Mouse (Mus musculus): ENCODE measurements around the gene Vil1. TPM values are rescaled to one million over a fixed set of nuclear protein-coding genes. Genes with fewer than 3 reads are reported as not detected.

The Vil1 gene
- polyA plus RNA-seq, 1 experiment from 2014 or later, result 0.26 TPM

DNA sequence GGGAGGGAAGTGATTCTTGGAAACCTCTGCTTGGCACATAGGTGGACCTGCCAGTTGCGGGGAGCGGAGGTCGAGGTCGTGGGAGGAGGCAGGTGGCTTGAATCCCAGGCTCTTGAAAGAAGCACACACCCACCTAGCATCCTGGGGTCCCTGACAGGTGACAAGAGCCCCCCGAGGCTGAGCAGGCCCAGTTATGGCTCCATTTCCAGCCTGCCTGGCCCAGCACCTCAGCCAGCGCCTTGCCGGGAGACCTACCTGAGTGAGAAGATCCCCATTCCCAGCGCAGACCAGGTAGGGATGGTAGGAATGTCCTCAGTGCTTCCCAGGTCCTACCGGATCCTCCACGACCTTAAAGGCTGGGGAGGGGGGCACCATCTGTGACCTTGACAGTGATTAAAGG, 33.6 kb upstream of the Vil1 start:
- 78% methylated on average over 10 of the region's 10 CpGs for WGBS
- 0 out of 2 replicates have a peak, but pooled peaks cover 11% of the 10 kb centered on the region for H3K4me1 ChIP-seq (replicated peaks)
- no peaks in the 10 kb centered on the region for H3K27me3 ChIP-seq
- ATAC-seq (replicated peaks; ENCODE audit: insufficient number of reproducible peaks, insufficient read depth, low FRiP score, low read depth), result no peak
- no peak overlapping the region for H3K27ac ChIP-seq
- H3K9me3 ChIP-seq (replicated peaks), result no peaks in the 10 kb centered on the region
- H3K36me3 ChIP-seq, result no peaks in the 10 kb centered on the region
- H3K4me2 ChIP-seq, result no peak overlapping the region
- H3K4me3 ChIP-seq, result no peak overlapping the region
- H3K9ac ChIP-seq, result no peak overlapping the region

DNA sequence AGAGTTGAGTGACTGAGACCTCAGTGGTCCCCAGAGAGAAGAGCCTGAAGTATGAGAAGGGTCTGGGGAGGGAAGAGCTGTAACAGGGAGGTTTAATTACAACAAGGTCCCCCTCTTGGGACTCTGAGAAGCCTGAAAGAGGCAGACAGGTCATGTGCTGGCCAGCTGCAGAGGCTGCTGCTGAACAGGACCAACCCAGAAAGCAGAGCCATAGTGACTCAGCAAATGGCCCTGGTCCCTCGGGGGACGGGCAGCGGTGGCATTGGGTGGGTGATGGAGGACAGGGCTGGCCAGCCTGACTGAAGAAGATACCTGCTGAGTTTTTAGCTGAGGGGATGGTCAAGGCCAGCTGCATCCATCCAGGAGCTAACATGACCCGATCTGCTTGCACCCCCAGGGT, 32.8 kb upstream of the Vil1 start:
- Histone ChIP-seq H3K4me2 (no peak overlapping the region), H3K4me3 (no peak overlapping the region), H3K9me3 (replicated peaks) (no peaks in the 10 kb centered on the region), H3K27me3 (no peaks in the 10 kb centered on the region), H3K27ac (no peak overlapping the region), H3K36me3 (no peaks in the 10 kb centered on the region), H3K4me1 (replicated peaks) (0 out of 2 replicates have a peak, but pooled peaks cover 11% of the 10 kb centered on the region), H3K9ac (no peak overlapping the region)
- 83% methylated on average over 4 of the region's 4 CpGs for WGBS
- no peak for ATAC-seq (replicated peaks; ENCODE audit: insufficient number of reproducible peaks, insufficient read depth, low FRiP score, low read depth)

GRCm38 (mm10) chr1:74379058-74379504, 30.1 kb upstream of the Vil1 start:
- Histone ChIP-seq H3K27ac (no peak overlapping the region), H3K27me3 (no peaks in the 10 kb centered on the region), H3K9me3 (replicated peaks) (no peaks in the 10 kb centered on the region), H3K4me1 (replicated peaks) (0 out of 2 replicates have a peak, but pooled peaks cover 11% of the 10 kb centered on the region), H3K9ac (no peak overlapping the region), H3K4me2 (no peak overlapping the region), H3K36me3 (no peaks in the 10 kb centered on the region), H3K4me3 (no peak overlapping the region)
- no peak for ATAC-seq (replicated peaks; ENCODE audit: insufficient number of reproducible peaks, insufficient read depth, low FRiP score, low read depth)
- WGBS, result 83% methylated on average over 7 of the region's 7 CpGs

DNA sequence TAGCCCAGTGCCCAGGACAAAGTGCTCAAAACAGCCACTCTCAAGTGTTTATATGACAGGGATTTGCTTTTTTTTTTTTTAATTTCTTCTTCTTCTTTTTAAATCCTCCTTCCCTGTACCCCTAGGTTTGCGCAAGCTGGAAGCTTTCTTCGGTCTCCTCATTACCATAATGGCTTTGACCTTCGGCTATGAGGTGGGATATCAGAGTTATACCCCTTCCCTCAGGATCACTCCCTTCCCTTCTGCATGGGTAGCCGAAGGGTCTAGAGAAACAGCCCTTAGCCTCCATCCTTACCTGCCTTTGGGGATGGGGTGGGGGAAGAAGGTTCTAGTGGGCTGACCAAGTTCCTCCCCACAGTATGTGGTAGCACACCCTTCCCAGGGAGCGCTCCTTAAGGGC, 28.7 kb upstream of the Vil1 start:
- Histone ChIP-seq H3K27ac (no peak overlapping the region), H3K9ac (no peak overlapping the region), H3K36me3 (no peaks in the 10 kb centered on the region), H3K4me3 (no peak overlapping the region), H3K9me3 (replicated peaks) (no peaks in the 10 kb centered on the region), H3K4me2 (no peak overlapping the region), H3K27me3 (no peaks in the 10 kb centered on the region), H3K4me1 (replicated peaks) (0 out of 2 replicates have a peak, but pooled peaks cover 5% of the 10 kb centered on the region)
- no peak for ATAC-seq (replicated peaks; ENCODE audit: insufficient number of reproducible peaks, insufficient read depth, low FRiP score, low read depth)
- WGBS, result 84% methylated on average over 5 of the region's 5 CpGs

DNA sequence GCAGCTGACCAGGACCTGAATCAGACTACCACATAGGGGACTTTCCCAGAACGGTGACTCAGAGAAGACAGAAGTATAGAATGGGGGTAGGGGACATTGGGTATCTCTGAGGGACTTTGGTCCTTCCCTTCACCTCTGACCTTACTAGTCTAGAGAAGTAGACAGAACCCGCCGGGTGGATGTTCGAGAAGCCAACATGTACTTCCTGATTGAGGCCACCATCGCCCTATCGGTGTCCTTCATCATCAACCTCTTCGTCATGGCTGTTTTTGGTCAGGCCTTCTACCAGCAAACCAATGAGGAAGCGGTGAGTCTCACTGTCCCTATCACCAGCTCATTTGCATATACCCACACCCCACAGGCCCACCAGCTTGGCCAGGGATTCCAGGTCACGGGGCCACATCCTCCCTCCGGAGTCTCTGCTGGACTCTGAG, 27.6 kb upstream of the Vil1 start:
- H3K4me1 ChIP-seq (replicated peaks), result peaks cover 4% of the 10 kb centered on the region; the same call in 1 of the 2 replicates
- H3K4me2 ChIP-seq, result no peak overlapping the region
- no peak overlapping the region for H3K9ac ChIP-seq
- no peak for ATAC-seq (replicated peaks; ENCODE audit: insufficient number of reproducible peaks, insufficient read depth, low FRiP score, low read depth)
- no peaks in the 10 kb centered on the region for H3K9me3 ChIP-seq (replicated peaks)
- H3K27ac ChIP-seq, result no peak overlapping the region
- whole genome bisulfite sequencing, result 87% methylated on average over 10 of the region's 10 CpGs
- no peak overlapping the region for H3K4me3 ChIP-seq
- no peaks in the 10 kb centered on the region for H3K36me3 ChIP-seq
- no peaks in the 10 kb centered on the region for H3K27me3 ChIP-seq

DNA sequence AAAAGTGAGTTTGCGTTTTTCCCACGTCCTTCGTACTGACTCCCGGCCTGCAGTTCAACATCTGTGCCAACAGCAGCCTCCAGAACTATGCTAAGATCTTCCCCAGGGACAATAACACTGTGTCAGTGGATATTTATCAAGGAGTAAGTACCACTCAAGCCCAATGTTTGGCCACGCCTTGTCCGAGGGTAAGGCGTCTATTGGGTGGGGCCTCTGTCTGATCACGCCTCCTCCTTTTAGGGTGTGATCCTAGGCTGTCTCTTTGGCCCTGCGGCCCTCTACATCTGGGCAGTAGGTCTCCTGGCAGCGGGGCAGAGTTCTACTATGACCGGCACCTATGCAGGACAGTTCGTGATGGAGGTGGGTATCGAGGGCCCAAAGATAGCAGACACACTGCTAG, 25.8 kb upstream of the Vil1 start:
- Histone ChIP-seq H3K4me3 (no peak overlapping the region), H3K27me3 (no peaks in the 10 kb centered on the region), H3K9me3 (replicated peaks) (no peaks in the 10 kb centered on the region), H3K27ac (no peak overlapping the region), H3K4me1 (replicated peaks) (peaks cover 17% of the 10 kb centered on the region), H3K36me3 (no peaks in the 10 kb centered on the region), H3K4me2 (no peak overlapping the region), H3K9ac (no peak overlapping the region)
- 86% methylated on average over 13 of the region's 13 CpGs for WGBS
- no peak for ATAC-seq (replicated peaks; ENCODE audit: insufficient number of reproducible peaks, insufficient read depth, low FRiP score, low read depth)

GRCm38 (mm10) chr1:74384525-74384924, 24.7 kb upstream of the Vil1 start:
- no peak overlapping the region for H3K4me2 ChIP-seq
- no peak overlapping the region for H3K27ac ChIP-seq
- H3K9me3 ChIP-seq (replicated peaks), result no peaks in the 10 kb centered on the region
- H3K4me3 ChIP-seq, result no peak overlapping the region
- H3K4me1 ChIP-seq (replicated peaks), result peaks cover 25% of the 10 kb centered on the region
- H3K36me3 ChIP-seq, result no peaks in the 10 kb centered on the region
- no peak for ATAC-seq (replicated peaks; ENCODE audit: insufficient number of reproducible peaks, insufficient read depth, low FRiP score, low read depth)
- no peaks in the 10 kb centered on the region for H3K27me3 ChIP-seq
- 79% methylated on average over 8 of the region's 8 CpGs for WGBS
- H3K9ac ChIP-seq, result no peak overlapping the region

GRCm38 (mm10) chr1:74385064-74385463, 24.1 kb upstream of the Vil1 start:
- ATAC-seq (replicated peaks; ENCODE audit: insufficient number of reproducible peaks, insufficient read depth, low FRiP score, low read depth), result no peak
- no peak overlapping the region for H3K27ac ChIP-seq
- H3K9ac ChIP-seq, result no peak overlapping the region
- no peak overlapping the region for H3K4me2 ChIP-seq
- no peaks in the 10 kb centered on the region for H3K27me3 ChIP-seq
- H3K36me3 ChIP-seq, result no peaks in the 10 kb centered on the region
- 89% methylated on average over 10 of the region's 10 CpGs for WGBS
- peaks cover 30% of the 10 kb centered on the region for H3K4me1 ChIP-seq (replicated peaks)
- no peak overlapping the region for H3K4me3 ChIP-seq
- no peaks in the 10 kb centered on the region for H3K9me3 ChIP-seq (replicated peaks)

- ATAC-seq (replicated peaks; ENCODE audit: insufficient number of reproducible peaks, insufficient read depth, low FRiP score, low read depth), result no peak
- H3K9ac ChIP-seq, result no peak overlapping the region
- no peaks in the 10 kb centered on the region for H3K9me3 ChIP-seq (replicated peaks)
- H3K4me2 ChIP-seq, result no peak overlapping the region
- no peak overlapping the region for H3K27ac ChIP-seq
- H3K27me3 ChIP-seq, result no peaks in the 10 kb centered on the region
- H3K4me1 ChIP-seq (replicated peaks), result peaks cover 35% of the 10 kb centered on the region
- H3K36me3 ChIP-seq, result no peaks in the 10 kb centered on the region
- H3K4me3 ChIP-seq, result no peak overlapping the region
- 80% methylated on average over 8 of the region's 8 CpGs for WGBS
Measured at GRCm38 (mm10) chr1:74385531-74385930, 23.6 kb upstream of the Vil1 start.

GRCm38 (mm10) chr1:74386363-74386713, 22.8 kb upstream of the Vil1 start:
- Histone ChIP-seq H3K4me2 (peak overlapping the region; percentile 67), H3K4me3 (peak overlapping the region; percentile 57), H3K4me1 (replicated peaks) (peaks cover 43% of the 10 kb centered on the region), H3K9me3 (replicated peaks) (no peaks in the 10 kb centered on the region), H3K27me3 (no peaks in the 10 kb centered on the region), H3K9ac (peak overlapping the region; percentile 69), H3K27ac (peak overlapping the region; percentile 100), H3K36me3 (no peaks in the 10 kb centered on the region)
- 48% methylated on average over 10 of the region's 10 CpGs for WGBS
- no peak for ATAC-seq (replicated peaks; ENCODE audit: insufficient number of reproducible peaks, insufficient read depth, low FRiP score, low read depth)

- H3K27me3 ChIP-seq, result no peaks in the 10 kb centered on the region
- ATAC-seq (replicated peaks; ENCODE audit: insufficient number of reproducible peaks, insufficient read depth, low FRiP score, low read depth), result peak; percentile 82
- peak overlapping the region; percentile 100 for H3K27ac ChIP-seq
- WGBS, result under 1% methylated on average over 26 of the region's 26 CpGs
- peaks cover 43% of the 10 kb centered on the region for H3K4me1 ChIP-seq (replicated peaks)
- H3K4me2 ChIP-seq, result peak overlapping the region; percentile 67
- H3K4me3 ChIP-seq, result peak overlapping the region; percentile 57
- H3K36me3 ChIP-seq, result no peaks in the 10 kb centered on the region
- no peaks in the 10 kb centered on the region for H3K9me3 ChIP-seq (replicated peaks)
- H3K9ac ChIP-seq, result peak overlapping the region; percentile 69
Measured at GRCm38 (mm10) chr1:74386714-74387385, 22.3 kb upstream of the Vil1 start.

GRCm38 (mm10) chr1:74387386-74387988, 21.7 kb upstream of the Vil1 start:
- H3K4me3 ChIP-seq, result peak overlapping the region; percentile 57
- peak overlapping the region; percentile 67 for H3K4me2 ChIP-seq
- no peak for ATAC-seq (replicated peaks; ENCODE audit: insufficient number of reproducible peaks, insufficient read depth, low FRiP score, low read depth)
- no peaks in the 10 kb centered on the region for H3K27me3 ChIP-seq
- no peaks in the 10 kb centered on the region for H3K9me3 ChIP-seq (replicated peaks)
- H3K27ac ChIP-seq, result peak overlapping the region; percentile 100
- 56% methylated on average over 15 of the region's 15 CpGs for WGBS
- H3K4me1 ChIP-seq (replicated peaks), result peaks cover 44% of the 10 kb centered on the region
- peak overlapping the region; percentile 69 for H3K9ac ChIP-seq
- H3K36me3 ChIP-seq, result no peaks in the 10 kb centered on the region

All from heart, embryonic 15.5 days (tissue).